Mouse (Mus musculus): ENCODE measurements around the gene Mrpl19.

DNA sequence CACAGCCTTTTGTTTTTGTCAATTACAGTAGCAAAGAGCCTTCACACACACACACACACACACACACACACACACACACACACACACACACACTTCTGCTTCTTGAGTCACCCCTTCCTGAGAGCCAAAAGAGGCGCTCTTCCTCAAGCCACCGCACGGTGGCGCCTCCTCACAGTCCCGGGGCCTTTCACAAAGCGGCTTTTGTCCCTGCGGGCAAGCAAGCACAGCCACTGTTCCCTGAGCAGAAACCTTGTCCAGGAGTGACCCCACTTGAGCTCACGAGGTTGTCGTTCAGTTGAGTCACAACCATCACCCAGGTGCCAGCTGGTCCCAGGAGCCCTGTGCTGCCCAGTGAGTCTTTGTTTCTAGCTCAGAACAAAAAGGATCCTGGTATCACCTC, 21.3 kb upstream of the Mrpl19 start:
- TF ChIP-seq POLR2A (IDR thresholded peaks at IDR 0.05; ENCODE audit: borderline replicate concordance, control insufficient read depth, low read depth, low read length) (no peak), CTCF (IDR thresholded peaks at IDR 0.05; ENCODE audit: control insufficient read depth, insufficient read depth, low read length) (peak; percentile 69)
